Mouse (Mus musculus): ENCODE results near the gene Map6. TPM values are rescaled to one million over a fixed set of nuclear protein-coding genes. Genes with fewer than 3 reads are reported as not detected.

The Map6 gene
- polyA plus RNA-seq, 1 experiment from 2014 or later = 8.7 TPM

DNA sequence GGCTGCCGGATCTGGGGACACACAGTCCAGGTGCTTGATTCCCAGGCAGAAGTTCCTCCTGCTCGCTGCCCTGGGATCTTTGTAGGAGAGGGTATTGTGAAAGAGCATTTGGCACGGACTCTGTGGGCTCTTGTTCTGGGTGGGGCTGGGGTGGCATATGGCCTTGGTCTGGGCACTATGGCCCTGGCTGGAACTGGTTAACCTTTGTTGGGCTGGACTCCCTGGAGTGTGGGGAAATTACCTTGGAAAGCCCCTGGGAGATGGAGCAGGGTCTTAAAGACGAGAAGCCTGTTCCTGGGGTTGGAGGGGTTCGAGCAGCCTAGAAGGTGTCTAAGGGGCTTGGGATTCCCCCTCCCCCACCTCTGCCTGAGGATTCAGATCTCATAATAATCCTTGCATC lies 116.0 kb downstream of the Map6 start:
- WGBS = 67% methylated on average over 5 of the region's 5 CpGs
- Histone ChIP-seq H3K4me2 (replicated peaks; ENCODE audit: low read depth) (peak overlapping the region; percentile 94), H3K36me3 (ENCODE audit: control insufficient read depth, insufficient read depth, low read length) (no peaks in the 10 kb centered on the region), H3K4me3 (ENCODE audit: low read depth, low read length) (peak overlapping the region; percentile 63), H3K27ac (replicated peaks) (peak overlapping the region; percentile 18; the same call in 1 of the 2 replicates), H3K9ac (ENCODE audit: low read length) (peak overlapping the region; percentile 76; the same call in 1 of the 2 replicates), H3K9me3 (ENCODE audit: control insufficient read depth, low read length) (no peaks in the 10 kb centered on the region), H3K4me1 (replicated peaks; ENCODE audit: control insufficient read depth, insufficient read depth) (peaks cover 5% of the 10 kb centered on the region), H3K27me3 (ENCODE audit: control insufficient read depth, insufficient read depth, low read length) (no peaks in the 10 kb centered on the region)
- no peak for TF ChIP-seq EP300 (optimal IDR thresholded peaks at IDR 0.05)
- TF ChIP-seq CTCF (IDR thresholded peaks at IDR 0.05; ENCODE audit: low read depth) = no peak
- DNase-seq (ENCODE audit: low spot score) = no peak
- ATAC-seq (ENCODE audit: low FRiP score, low TSS enrichment) = no peak

- Histone ChIP-seq H3K9me3 (ENCODE audit: control insufficient read depth, low read length) (no peaks in the 10 kb centered on the region), H3K4me3 (ENCODE audit: low read depth, low read length) (no peak overlapping the region), H3K36me3 (ENCODE audit: control insufficient read depth, insufficient read depth, low read length) (no peaks in the 10 kb centered on the region), H3K4me2 (replicated peaks; ENCODE audit: low read depth) (peak overlapping the region; percentile 94), H3K4me1 (replicated peaks; ENCODE audit: control insufficient read depth, insufficient read depth) (peaks cover 5% of the 10 kb centered on the region), H3K9ac (ENCODE audit: low read length) (no peak overlapping the region; the same call in 1 of the 2 replicates), H3K27me3 (ENCODE audit: control insufficient read depth, insufficient read depth, low read length) (no peaks in the 10 kb centered on the region), H3K27ac (replicated peaks) (peak overlapping the region; percentile 61)
- TF ChIP-seq CTCF (IDR thresholded peaks at IDR 0.05; ENCODE audit: low read depth) (peak; percentile 46), EP300 (optimal IDR thresholded peaks at IDR 0.05) (no peak)
- 25% methylated on average over 4 of the region's 4 CpGs for WGBS
- DNase-seq (ENCODE audit: low spot score) (peak; percentile 52), ATAC-seq (ENCODE audit: low FRiP score, low TSS enrichment) (no peak)
These were observed 116.9 kb downstream of the Map6 start for GRCm38 (mm10) chr7:99384101-99384611.

DNA sequence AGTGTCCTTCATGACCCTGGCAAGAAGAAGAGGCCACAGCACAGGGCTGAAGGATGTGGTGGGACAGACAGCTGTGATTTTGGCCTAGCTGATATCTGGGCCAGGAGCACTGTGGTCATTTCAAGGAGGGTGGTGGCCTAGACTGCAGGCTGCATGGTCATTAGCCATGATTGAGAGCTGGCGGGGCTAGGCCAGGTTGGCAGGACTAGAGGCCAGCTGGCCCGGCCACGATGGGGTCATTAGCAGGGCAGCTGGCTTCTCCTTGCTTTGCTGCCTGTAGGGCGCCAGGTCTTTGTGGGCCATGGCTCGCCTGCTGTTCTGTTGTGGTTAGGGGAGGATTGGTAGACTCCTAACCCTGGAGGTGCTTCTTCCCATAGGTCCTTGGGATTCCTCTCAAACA lies 118.8 kb downstream of the Map6 start:
- H3K4me3 ChIP-seq (ENCODE audit: low read depth, low read length) = no peak overlapping the region
- TF ChIP-seq EP300 (optimal IDR thresholded peaks at IDR 0.05) (no peak), CTCF (IDR thresholded peaks at IDR 0.05; ENCODE audit: low read depth) (no peak)
- H3K27me3 ChIP-seq (ENCODE audit: control insufficient read depth, insufficient read depth, low read length) = no peaks in the 10 kb centered on the region
- no peaks in the 10 kb centered on the region for H3K9me3 ChIP-seq (ENCODE audit: control insufficient read depth, low read length)
- no peak overlapping the region for H3K27ac ChIP-seq (replicated peaks)
- H3K36me3 ChIP-seq (ENCODE audit: control insufficient read depth, insufficient read depth, low read length) = no peaks in the 10 kb centered on the region
- DNase-seq (ENCODE audit: low spot score) = no peak
- peaks cover 5% of the 10 kb centered on the region; the same call in 1 of the 2 replicates for H3K4me1 ChIP-seq (replicated peaks; ENCODE audit: control insufficient read depth, insufficient read depth)
- no peak overlapping the region for H3K4me2 ChIP-seq (replicated peaks; ENCODE audit: low read depth)
- no peak overlapping the region for H3K9ac ChIP-seq (ENCODE audit: low read length)
- 69% methylated on average over 5 of the region's 5 CpGs for WGBS
- ATAC-seq (ENCODE audit: low FRiP score, low TSS enrichment) = no peak

Other genes with a start within 250 kb of the Map6 start
- gene Uvrag, start 126.3 kb upstream of the Map6 start, polyA plus RNA-seq (2015; fragmentation: Nextera tagmentation; extraction: Ambion mirVana) = 9.8 and 10.7 TPM in 2 replicates
- gene Dgat2, start 84.7 kb upstream of the Map6 start, polyA plus RNA-seq (2015; fragmentation: Nextera tagmentation; extraction: Ambion mirVana) = 307 and 320 TPM in 2 replicates
- 8.7 and 9.4 TPM in 2 replicates for gene Mogat2, start 28.8 kb upstream of the Map6 start, polyA plus RNA-seq (2015; fragmentation: Nextera tagmentation; extraction: Ambion mirVana)
- gene Serpinh1, start 85.8 kb downstream of the Map6 start, polyA plus RNA-seq (2015; fragmentation: Nextera tagmentation; extraction: Ambion mirVana) = 331 and 433 TPM in 2 replicates
- 8.1 and 9.1 TPM in 2 replicates for gene Gdpd5, start 114.0 kb downstream of the Map6 start, polyA plus RNA-seq (2015; fragmentation: Nextera tagmentation; extraction: Ambion mirVana)
- gene Klhl35, start 198.6 kb downstream of the Map6 start, polyA plus RNA-seq (2015; fragmentation: Nextera tagmentation; extraction: Ambion mirVana) = 0.97 and 1.3 TPM in 2 replicates
- 688 and 733 TPM in 2 replicates for gene Rps3, start 216.3 kb downstream of the Map6 start, polyA plus RNA-seq (2015; fragmentation: Nextera tagmentation; extraction: Ambion mirVana)